Comparison of ENCODE assay signal across 8 mouse cellular contexts in the genomic region with DNA sequence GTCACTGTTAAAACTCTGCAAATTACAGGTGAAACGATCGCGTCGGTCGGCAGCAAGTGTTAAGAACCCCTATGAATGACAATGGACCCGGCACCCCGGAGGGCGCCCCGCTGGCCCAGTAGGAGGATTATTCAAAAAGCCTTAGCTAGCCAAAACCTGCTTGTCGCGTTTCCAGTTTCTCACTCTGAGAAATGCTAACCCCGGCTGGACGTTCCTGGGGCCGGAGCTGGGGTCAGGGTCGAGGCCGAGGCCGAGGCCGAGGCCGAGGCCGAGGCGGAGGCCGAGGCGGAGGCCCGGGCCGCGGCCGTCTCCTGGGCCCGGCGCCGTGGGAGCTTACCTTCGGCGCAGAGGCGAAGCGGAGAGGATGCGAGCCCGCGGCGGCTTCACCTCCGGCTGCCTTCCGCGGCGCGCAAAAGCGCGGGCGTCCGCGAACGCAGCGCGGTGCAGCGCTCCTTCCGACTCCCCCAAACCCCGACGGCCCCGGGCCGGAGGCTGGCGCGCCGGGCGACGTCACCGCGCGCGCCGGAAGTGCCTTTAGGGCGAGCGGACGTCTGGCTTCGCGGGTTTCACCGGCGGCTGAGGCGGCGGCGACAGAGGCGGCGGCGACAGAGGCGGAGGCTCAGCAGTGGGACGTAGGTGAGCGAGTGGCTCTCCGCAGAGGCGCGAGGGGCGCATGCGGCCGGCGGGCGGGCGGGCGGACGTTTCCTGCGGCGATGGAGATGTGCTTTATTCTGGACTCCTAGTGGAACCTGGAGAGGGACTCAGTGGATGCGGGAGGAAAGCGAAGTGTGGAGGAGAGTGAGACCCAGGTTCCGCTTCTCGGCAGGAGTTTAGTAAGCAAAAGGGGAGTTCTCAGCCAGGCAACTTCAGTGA. TPM values are rescaled to one million over a fixed set of nuclear protein-coding genes. Genes with fewer than 3 reads are reported as not detected.
DNase-seq lines count a peak whose midpoint lies in the region; ATAC-seq and TF ChIP-seq lines count a peak whose summit lies in the region.

A gene (minus strand): TSS at position 509 of the 873 bp plus-strand sequence.
A gene (plus strand): TSS at position 525 of the 873 bp plus-strand sequence.

- H3K27ac ChIP-seq in CH12.LX (ENCODE audit: insufficient read depth, low read depth): peak within 1 kb of the TSS; percentile 73
- H3K27ac ChIP-seq in forebrain, embryonic 12.5 days: peak within 1 kb of the TSS; percentile 85
- H3K27ac ChIP-seq in liver, postnatal 0 days (ENCODE audit: low read depth): peak within 1 kb of the TSS; percentile 93
- H3K27ac ChIP-seq in neural tube, embryonic 14.5 days (ENCODE audit: low read depth, low read length): peak within 1 kb of the TSS; percentile 76

- peak within 1 kb of the TSS; percentile 97 for H3K4me2 ChIP-seq in CH12.LX (ENCODE audit: insufficient read depth, low read depth, poor library complexity, severe bottlenecking)
- H3K4me2 ChIP-seq in forebrain, embryonic 12.5 days: peak within 1 kb of the TSS; percentile 72
- H3K4me2 ChIP-seq in liver, postnatal 0 days (ENCODE audit: low read depth, low read length): peak within 1 kb of the TSS; percentile 85
- H3K4me2 ChIP-seq in neural tube, embryonic 14.5 days (ENCODE audit: low read depth, low read length): peak within 1 kb of the TSS; percentile 78

- no peaks in the 10 kb centered on the region for H3K9me3 ChIP-seq in CH12.LX (replicated peaks; ENCODE audit: low read length)
- no peaks in the 10 kb centered on the region for H3K9me3 ChIP-seq in forebrain, embryonic 12.5 days
- H3K9me3 ChIP-seq in liver, postnatal 0 days (ENCODE audit: low read length): no peaks in the 10 kb centered on the region
- no peaks in the 10 kb centered on the region for H3K9me3 ChIP-seq in neural tube, embryonic 14.5 days (ENCODE audit: control insufficient read depth, low read length)

- DNase-seq in CH12.LX (ENCODE audit: extremely low read depth): peak; percentile 71
- DNase-seq in c-Kit-positive CD71-positive TER-119-negative erythroid progenitor cells, embryonic 14.5 days (ENCODE audit: low read depth): peak; percentile 77
- DNase-seq in heart, postnatal 10 days: peak; percentile 88
- peak; percentile 44 for DNase-seq in large intestine, adult 2 months (ENCODE audit: low read depth, low spot score)
- DNase-seq in liver, postnatal 0 days: peak; percentile 91
- DNase-seq in testis, postnatal 10 days (ENCODE audit: low spot score): peak; percentile 87

- dilution Hi-C loops in CH12.LX (cut with MboI; ENCODE audit: extremely low pct_ligation_motif_present, extremely low pct_unique_long_range_greater_than_20kb, low sequenced_read_pairs): no loop called here

- peaks cover 15 to 39% of the 10 kb centered on the region in 2 experiments for H3K36me3 ChIP-seq in CH12.LX (replicated peaks in 1 of 2; ENCODE audit: control insufficient read depth in 1 of 2, insufficient read depth in 1 of 2, low read length in 1 of 2)
- peaks cover 22% of the 10 kb centered on the region for H3K36me3 ChIP-seq in forebrain, embryonic 12.5 days (replicated peaks)
- peaks cover 16% of the 10 kb centered on the region for H3K36me3 ChIP-seq in liver, postnatal 0 days (replicated peaks; ENCODE audit: insufficient read depth, low read length)
- H3K36me3 ChIP-seq in neural tube, embryonic 14.5 days (ENCODE audit: control insufficient read depth, insufficient read depth, low read length): peaks cover 4% of the 10 kb centered on the region

- no peaks in the 10 kb centered on the region for H3K27me3 ChIP-seq in CH12.LX (replicated peaks)
- H3K27me3 ChIP-seq in forebrain, embryonic 12.5 days: no peaks in the 10 kb centered on the region
- H3K27me3 ChIP-seq in liver, postnatal 0 days (ENCODE audit: insufficient read depth, low read length): no peaks in the 10 kb centered on the region
- H3K27me3 ChIP-seq in neural tube, embryonic 14.5 days (ENCODE audit: control insufficient read depth, insufficient read depth, low read length): no peaks in the 10 kb centered on the region

- peak within 1 kb of the TSS; percentile 98 for H3K9ac ChIP-seq in CH12.LX (ENCODE audit: insufficient read depth, low read depth)
- H3K9ac ChIP-seq in forebrain, embryonic 12.5 days: peak within 1 kb of the TSS; percentile 91
- peak within 1 kb of the TSS; percentile 87 for H3K9ac ChIP-seq in liver, postnatal 0 days (replicated peaks)
- H3K9ac ChIP-seq in neural tube, embryonic 14.5 days (replicated peaks; ENCODE audit: low read depth, low read length): peak within 1 kb of the TSS; percentile 95

- in situ Hi-C loops in CH12.LX (cut with MboI; ENCODE audit: low pct_ligation_motif_present, low pct_unique_long_range_greater_than_20kb, low sequenced_read_pairs): no loop called here

- intact Hi-C loops in heart, postnatal 10 days (cut with DNase I): loop anchor here (2.0 to 5.0 kb wide), 2 partner anchors 61 to 121 kb away; a partner anchor contains a TSS

- ATAC-seq in forebrain, embryonic 12.5 days (ENCODE audit: low FRiP score): peak; percentile 95
- ATAC-seq in liver, postnatal 0 days: peak; percentile 98
- ATAC-seq in neural tube, embryonic 14.5 days (ENCODE audit: low read depth): peak; percentile 95

- WGBS in forebrain, embryonic 12.5 days: under 1% methylated on average over 100 of the region's 100 CpGs
- WGBS in large intestine, adult 2 months: 1% methylated on average over 100 of the region's 100 CpGs
- WGBS in liver, postnatal 0 days (ENCODE audit: insufficient replicate concordance): under 1% methylated on average over 94 of the region's 100 CpGs
- under 1% methylated on average over 100 of the region's 100 CpGs for WGBS in neural tube, embryonic 14.5 days

- peak within 1 kb of the TSS; percentile 79 to 98 (median 94) for H3K4me3 ChIP-seq in CH12.LX (replicated peaks in 1 of 3; ENCODE audit: low read depth in 2 of 3, low read length in 2 of 3, poor library complexity in 1 of 3)
- peak within 1 kb of the TSS; percentile 97 for H3K4me3 ChIP-seq in forebrain, embryonic 12.5 days (replicated peaks)
- peak within 1 kb of the TSS; percentile 89 for H3K4me3 ChIP-seq in liver, postnatal 0 days (ENCODE audit: low read depth, low read length)
- peak within 1 kb of the TSS; percentile 98 for H3K4me3 ChIP-seq in neural tube, embryonic 14.5 days (ENCODE audit: low read depth, low read length)

- TF ChIP-seq EP300 in CH12.LX (IDR thresholded peaks at IDR 0.05; ENCODE audit: low read length): no peak
- TF ChIP-seq EP300 in liver, postnatal 0 days (IDR thresholded peaks at IDR 0.05; ENCODE audit: low read depth): no peak

- no peak for TF ChIP-seq CTCF in CH12.LX (conservative IDR thresholded peaks at IDR 0.05 in 1 of 2, IDR thresholded peaks at IDR 0.05 in 1 of 2; ENCODE audit: low read depth in 2 of 2, low read length in 2 of 2)
- peak; percentile 6; the same call in 1 of the 2 replicates for TF ChIP-seq CTCF in liver, postnatal 0 days (IDR thresholded peaks at IDR 0.05; ENCODE audit: low read depth)

- peaks cover 63% of the 10 kb centered on the region for H3K79me2 ChIP-seq in CH12.LX (replicated peaks; ENCODE audit: control insufficient read depth, extremely low read depth, insufficient read depth, poor library complexity, severe bottlenecking)

- no peak for TF ChIP-seq RAD21 in CH12.LX (IDR thresholded peaks at IDR 0.05; ENCODE audit: low read depth, low read length)

- peaks cover 0 to 40% of the 10 kb centered on the region in 2 experiments; a peak in 2 of 4 replicates for H3K4me1 ChIP-seq in CH12.LX (ENCODE audit: control insufficient read depth in 1 of 2, insufficient read depth in 2 of 2)
- H3K4me1 ChIP-seq in forebrain, embryonic 12.5 days: peaks cover 34% of the 10 kb centered on the region
- H3K4me1 ChIP-seq in liver, postnatal 0 days (ENCODE audit: insufficient read depth): peaks cover 13% of the 10 kb centered on the region
- H3K4me1 ChIP-seq in neural tube, embryonic 14.5 days (ENCODE audit: control insufficient read depth, insufficient read depth, low read length): peaks cover 23% of the 10 kb centered on the region

- TF ChIP-seq POLR2A in CH12.LX (IDR thresholded peaks at IDR 0.05; ENCODE audit: low read depth, low read length): peak; percentile 94

TF ChIP-seq in CH12.LX, 34 proteins besides CTCF, POLR2A, EP300 and RAD21 (continues in another document):
- peak; percentile 79 for TF ChIP-seq UBTF (IDR thresholded peaks at IDR 0.05; ENCODE audit: low read depth, low read length)
- no peak for TF ChIP-seq ETS1 (conservative IDR thresholded peaks at IDR 0.05; ENCODE audit: low read depth, low read length)
- TF ChIP-seq SMC3 (IDR thresholded peaks at IDR 0.05; ENCODE audit: low read depth, low read length): no peak
- peak; percentile 68 for TF ChIP-seq SIN3A (IDR thresholded peaks at IDR 0.05; ENCODE audit: low read length)
- TF ChIP-seq ZKSCAN1 (IDR thresholded peaks at IDR 0.05; ENCODE audit: borderline replicate concordance, low read depth, low read length): no peak
- no peak for TF ChIP-seq MAZ (IDR thresholded peaks at IDR 0.05; ENCODE audit: low read depth, low read length)
- TF ChIP-seq NELFE (IDR thresholded peaks at IDR 0.05; ENCODE audit: low read depth, low read length): peak; percentile 83
- peak; percentile 94 for TF ChIP-seq ELF1 (IDR thresholded peaks at IDR 0.05; ENCODE audit: low read depth, low read length)
- no peak for TF ChIP-seq MYC (IDR thresholded peaks at IDR 0.05; ENCODE audit: low read depth, low read length)
- 0 out of 2 replicates have a peak, but pooled peaks have one; percentile 11 for TF ChIP-seq MEF2A (IDR thresholded peaks at IDR 0.05; ENCODE audit: borderline replicate concordance, low read depth, low read length)
- no peak for TF ChIP-seq PAX5 (IDR thresholded peaks at IDR 0.05; ENCODE audit: low read length)

RNA-seq across cellular contexts. Expression of the first gene that starts in this region (rescaled TPM):
- total RNA-seq in CH12.LX (2012; rRNA removed) (49.1 and 56.7 TPM in 2 replicates), CH12.LX (2014; rRNA removed) (60.3 and 72.7 TPM in 2 replicates)
- polyA plus RNA-seq in CH12.LX (2012; ENCODE audit: insufficient read length, low read depth): 145 and 146 TPM in 2 replicates
- 169 and 172 TPM in 2 replicates for polyA plus RNA-seq in forebrain, embryonic 12.5 days (2016; fragmentation: Nextera tagmentation; extraction: Ambion mirVana)
- 10 to 100 TPM; 69.9 to 75.5 TPM for total RNA-seq in heart, postnatal 10 days (2021)
- 20.6 and 24.1 TPM in 2 replicates for polyA plus RNA-seq in large intestine, adult 2 months (2012; rRNA removed)
- 55.1 and 58.8 TPM in 2 replicates for polyA plus RNA-seq in liver, postnatal 0 days (2015; fragmentation: Nextera tagmentation; extraction: Ambion mirVana)
- 171 and 172 TPM in 2 replicates for polyA plus RNA-seq in neural tube, embryonic 14.5 days (2014; fragmentation: Nextera tagmentation; extraction: Ambion mirVana)

RNA-seq across cellular contexts. Expression of the second gene that starts in this region (rescaled TPM):
- 22.9 and 27.9 TPM in 2 replicates for total RNA-seq in CH12.LX (2012; rRNA removed)
- total RNA-seq in CH12.LX (2014; rRNA removed): 63.9 and 69.0 TPM in 2 replicates
- 59.3 and 59.9 TPM in 2 replicates for polyA plus RNA-seq in CH12.LX (2012; ENCODE audit: insufficient read length, low read depth)
- 82.8 and 86.9 TPM in 2 replicates for polyA plus RNA-seq in forebrain, embryonic 12.5 days (2016; fragmentation: Nextera tagmentation; extraction: Ambion mirVana)
- 10 to 100 TPM; 27.6 to 29.5 TPM for total RNA-seq in heart, postnatal 10 days (2021)
- polyA plus RNA-seq in large intestine, adult 2 months (2012; rRNA removed): 4.2 and 5.5 TPM in 2 replicates
- 8.6 and 11.3 TPM in 2 replicates for polyA plus RNA-seq in liver, postnatal 0 days (2015; fragmentation: Nextera tagmentation; extraction: Ambion mirVana)
- polyA plus RNA-seq in neural tube, embryonic 14.5 days (2014; fragmentation: Nextera tagmentation; extraction: Ambion mirVana): 30.1 and 32.1 TPM in 2 replicates

Comparison
In these comparisons a context has a peak if more than half of its experiments do, and no peak if none do; other contexts are left out.
1. Peak in every context shown above with its lines: DNase-seq, ATAC-seq, H3K4me3 ChIP-seq and H3K27ac ChIP-seq.